Mouse (Mus musculus): ENCODE data around the gene Mbd6. TPM values are rescaled to one million over a fixed set of nuclear protein-coding genes. Genes with fewer than 3 reads are reported as not detected.

The Mbd6 gene
- polyA plus RNA-seq, 1 experiment from 2014 or later: 12.6 TPM

DNA sequence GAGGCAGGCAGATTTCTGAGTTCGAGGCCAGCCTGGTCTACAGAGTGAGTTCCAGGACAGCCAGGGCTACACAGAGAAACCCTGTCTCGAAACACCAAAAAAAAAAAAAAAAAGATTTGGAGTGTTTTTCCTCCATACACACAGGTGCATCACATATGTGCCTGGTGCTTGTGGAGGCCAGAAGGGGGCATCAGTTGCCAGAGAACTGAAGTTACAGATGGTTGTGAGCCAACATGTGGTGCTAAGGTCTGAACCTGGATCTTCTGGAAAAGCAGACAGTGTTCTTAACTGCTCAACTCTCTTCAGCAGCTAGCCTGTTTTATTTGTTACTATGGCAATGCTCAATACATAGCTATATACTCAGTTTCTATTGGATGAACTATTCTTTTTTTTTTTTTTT, 9.1 kb downstream of the Mbd6 start:
- ATAC-seq: no peak
- Histone ChIP-seq H3K4me2 (ENCODE audit: low read length) (no peak overlapping the region), H3K9me3 (replicated peaks; ENCODE audit: control insufficient read depth, low read length, poor library complexity, severe bottlenecking) (no peaks in the 10 kb centered on the region), H3K27me3 (ENCODE audit: control insufficient read depth, insufficient read depth, low read depth, low read length) (no peaks in the 10 kb centered on the region), H3K27ac (ENCODE audit: low read length) (no peak overlapping the region), H3K4me3 (ENCODE audit: low read depth, low read length) (no peak overlapping the region), H3K36me3 (ENCODE audit: control insufficient read depth, insufficient read depth, low read length) (peaks cover 57% of the 10 kb centered on the region), H3K4me1 (ENCODE audit: control insufficient read depth, insufficient read depth, low read length) (no peaks in the 10 kb centered on the region), H3K9ac (ENCODE audit: low read depth, low read length) (no peak overlapping the region)
- whole genome bisulfite sequencing: 82% methylated on average over 2 of the region's 2 CpGs

DNA sequence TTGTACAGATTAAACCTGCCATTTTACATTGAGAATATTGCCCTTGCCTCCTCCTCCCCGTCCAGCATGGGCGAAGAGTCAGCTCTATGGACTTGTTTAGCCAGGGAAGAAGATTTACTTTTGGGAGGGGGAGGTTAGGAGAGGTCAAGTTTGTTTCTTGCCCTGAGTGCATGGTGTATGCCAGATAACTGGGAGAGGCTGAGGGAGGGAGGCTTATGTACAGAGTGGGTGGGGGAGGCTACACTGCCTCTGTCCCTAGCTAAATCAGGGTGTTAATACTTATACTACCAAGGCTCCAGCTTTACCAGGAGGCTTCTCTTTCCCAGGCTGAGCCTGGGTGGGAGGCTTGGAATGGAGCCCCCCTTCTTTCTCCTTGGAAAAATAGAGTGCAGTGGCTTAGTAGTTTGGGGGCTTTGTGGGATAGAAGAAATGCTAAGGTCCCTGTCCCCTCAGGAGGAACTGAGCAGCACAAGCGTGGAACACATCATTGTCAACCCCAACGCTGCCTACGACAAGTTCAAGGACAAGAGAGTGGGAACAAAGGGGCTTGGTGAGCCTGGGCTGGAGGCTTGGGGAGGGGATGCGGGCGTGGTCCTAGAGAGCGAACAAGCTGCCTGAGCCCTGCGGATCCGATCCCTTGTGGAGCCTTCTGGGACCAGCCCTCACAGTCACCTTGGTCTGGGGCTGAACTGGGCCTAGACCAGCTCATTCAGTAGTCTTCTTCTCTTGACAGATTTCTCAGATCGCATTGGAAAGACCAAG, 14.4 kb downstream of the Mbd6 start:
- Histone ChIP-seq H3K36me3 (ENCODE audit: control insufficient read depth, insufficient read depth, low read length) (peaks cover 37% of the 10 kb centered on the region), H3K27ac (ENCODE audit: low read length) (no peak overlapping the region), H3K9ac (ENCODE audit: low read depth, low read length) (no peak overlapping the region), H3K9me3 (replicated peaks; ENCODE audit: control insufficient read depth, low read length, poor library complexity, severe bottlenecking) (no peaks in the 10 kb centered on the region), H3K27me3 (ENCODE audit: control insufficient read depth, insufficient read depth, low read depth, low read length) (no peaks in the 10 kb centered on the region), H3K4me1 (ENCODE audit: control insufficient read depth, insufficient read depth, low read length) (peaks cover under 1% of the 10 kb centered on the region; the same call in 1 of the 2 replicates), H3K4me2 (ENCODE audit: low read length) (no peak overlapping the region), H3K4me3 (ENCODE audit: low read depth, low read length) (no peak overlapping the region)
- WGBS: 92% methylated on average over 11 of the region's 11 CpGs
- no peak for ATAC-seq

DNA sequence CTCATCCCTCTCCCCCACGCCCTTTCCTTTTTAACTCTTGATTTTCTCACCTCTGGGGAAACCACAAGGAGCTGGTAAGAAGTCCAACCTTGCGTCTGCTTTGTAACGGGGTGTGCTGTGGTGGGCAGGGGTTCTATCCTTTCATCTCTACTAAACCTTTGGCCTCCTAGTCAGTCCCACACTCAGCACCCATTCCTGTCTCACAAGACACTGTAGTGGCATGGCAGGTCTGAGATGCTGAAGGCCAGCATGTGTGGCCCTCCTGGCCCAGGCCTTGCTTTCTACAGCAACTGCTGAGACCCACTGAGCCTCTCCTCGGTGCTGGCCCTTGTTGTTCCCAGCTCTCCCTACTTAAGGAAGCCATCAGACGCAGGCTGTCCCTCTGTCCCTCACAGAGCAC, 16.4 kb downstream of the Mbd6 start:
- no peak overlapping the region for H3K27ac ChIP-seq (ENCODE audit: low read length)
- H3K4me1 ChIP-seq (ENCODE audit: control insufficient read depth, insufficient read depth, low read length): peaks cover 15% of the 10 kb centered on the region
- no peak overlapping the region for H3K9ac ChIP-seq (ENCODE audit: low read depth, low read length)
- H3K9me3 ChIP-seq (replicated peaks; ENCODE audit: control insufficient read depth, low read length, poor library complexity, severe bottlenecking): no peaks in the 10 kb centered on the region
- H3K36me3 ChIP-seq (ENCODE audit: control insufficient read depth, insufficient read depth, low read length): peaks cover 23% of the 10 kb centered on the region
- H3K4me3 ChIP-seq (ENCODE audit: low read depth, low read length): no peak overlapping the region
- H3K27me3 ChIP-seq (ENCODE audit: control insufficient read depth, insufficient read depth, low read depth, low read length): no peaks in the 10 kb centered on the region
- 87% methylated on average over 5 of the region's 5 CpGs for WGBS
- ATAC-seq: no peak
- no peak overlapping the region for H3K4me2 ChIP-seq (ENCODE audit: low read length)

DNA sequence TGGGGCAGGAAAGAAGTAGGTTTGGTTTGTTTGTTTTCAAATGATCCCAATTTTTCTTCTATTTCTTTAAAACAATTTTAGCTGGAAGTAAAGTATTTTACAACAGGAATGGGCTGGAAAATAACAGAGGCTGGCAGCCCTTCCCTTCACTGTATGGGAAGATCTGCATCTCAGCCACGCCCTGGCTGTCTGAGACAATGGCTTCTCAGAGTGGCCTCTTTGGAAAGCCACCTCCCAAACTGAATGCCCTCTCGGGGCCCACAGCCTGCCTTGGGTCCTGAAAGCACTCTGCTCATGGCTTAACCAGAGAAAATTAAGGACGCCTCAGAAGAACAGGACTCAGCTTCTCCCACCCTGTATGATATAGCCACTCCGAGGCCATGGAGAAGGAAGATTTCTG, 18.9 kb downstream of the Mbd6 start:
- Histone ChIP-seq H3K27me3 (ENCODE audit: control insufficient read depth, insufficient read depth, low read depth, low read length) (no peaks in the 10 kb centered on the region), H3K4me2 (ENCODE audit: low read length) (no peak overlapping the region), H3K27ac (ENCODE audit: low read length) (no peak overlapping the region), H3K36me3 (ENCODE audit: control insufficient read depth, insufficient read depth, low read length) (peaks cover 7% of the 10 kb centered on the region; the same call in 1 of the 2 replicates), H3K4me1 (ENCODE audit: control insufficient read depth, insufficient read depth, low read length) (peaks cover 20% of the 10 kb centered on the region), H3K9ac (ENCODE audit: low read depth, low read length) (peak overlapping the region; percentile 49; the same call in 1 of the 2 replicates), H3K4me3 (ENCODE audit: low read depth, low read length) (no peak overlapping the region), H3K9me3 (replicated peaks; ENCODE audit: control insufficient read depth, low read length, poor library complexity, severe bottlenecking) (no peaks in the 10 kb centered on the region)
- ATAC-seq: no peak
- WGBS: 66% methylated on average over 4 of the region's 4 CpGs

DNA sequence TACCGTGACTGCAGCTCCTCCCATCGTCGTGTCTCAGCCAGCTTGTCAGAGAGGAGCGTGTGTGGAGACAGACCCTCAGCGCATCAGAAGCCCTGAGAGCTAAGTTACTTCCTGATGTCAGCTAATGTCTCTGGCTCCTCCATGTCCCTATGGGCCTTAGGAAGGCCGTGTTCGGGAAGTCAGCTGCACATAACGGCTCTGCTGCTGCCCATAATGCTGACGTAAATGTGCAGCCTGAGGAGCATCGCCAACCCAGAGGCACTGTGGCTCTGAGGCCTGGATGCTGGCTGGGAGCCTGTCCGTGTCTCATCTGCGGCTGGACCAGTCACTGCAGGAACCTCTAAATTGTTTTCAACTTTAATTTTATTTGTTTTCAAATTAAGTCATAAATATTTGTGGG, 19.8 kb downstream of the Mbd6 start:
- H3K4me1 ChIP-seq (ENCODE audit: control insufficient read depth, insufficient read depth, low read length): peaks cover 20% of the 10 kb centered on the region
- no peak for ATAC-seq
- no peaks in the 10 kb centered on the region for H3K27me3 ChIP-seq (ENCODE audit: control insufficient read depth, insufficient read depth, low read depth, low read length)
- peaks cover 7% of the 10 kb centered on the region; the same call in 1 of the 2 replicates for H3K36me3 ChIP-seq (ENCODE audit: control insufficient read depth, insufficient read depth, low read length)
- H3K4me2 ChIP-seq (ENCODE audit: low read length): no peak overlapping the region
- no peak overlapping the region for H3K27ac ChIP-seq (ENCODE audit: low read length)
- no peak overlapping the region for H3K9ac ChIP-seq (ENCODE audit: low read depth, low read length)
- H3K9me3 ChIP-seq (replicated peaks; ENCODE audit: control insufficient read depth, low read length, poor library complexity, severe bottlenecking): no peaks in the 10 kb centered on the region
- WGBS: 78% methylated on average over 12 of the region's 12 CpGs
- no peak overlapping the region for H3K4me3 ChIP-seq (ENCODE audit: low read depth, low read length)

DNA sequence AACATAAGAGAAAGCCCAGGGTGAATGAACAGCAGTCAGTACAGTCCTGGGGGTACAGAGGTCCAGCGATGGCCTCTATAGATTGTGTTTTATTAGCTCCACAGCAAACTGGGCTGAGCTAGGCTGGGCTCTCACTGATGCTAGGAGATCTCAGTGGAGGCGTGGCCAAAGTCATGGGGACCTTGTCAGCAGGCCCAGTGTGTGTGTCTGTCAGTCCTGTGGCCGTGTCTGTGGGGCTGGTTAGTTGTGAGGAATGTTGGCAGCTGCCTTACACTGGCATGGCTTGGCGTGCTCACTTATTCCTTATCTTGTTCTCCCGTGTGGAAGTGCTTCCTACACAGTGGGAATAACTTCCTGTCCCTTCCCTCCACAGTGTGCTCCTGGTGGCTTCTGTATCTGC, 20.4 kb downstream of the Mbd6 start:
- Histone ChIP-seq H3K9me3 (replicated peaks; ENCODE audit: control insufficient read depth, low read length, poor library complexity, severe bottlenecking) (no peaks in the 10 kb centered on the region), H3K27me3 (ENCODE audit: control insufficient read depth, insufficient read depth, low read depth, low read length) (no peaks in the 10 kb centered on the region), H3K4me1 (ENCODE audit: control insufficient read depth, insufficient read depth, low read length) (peaks cover 24% of the 10 kb centered on the region), H3K27ac (ENCODE audit: low read length) (no peak overlapping the region), H3K4me2 (ENCODE audit: low read length) (no peak overlapping the region), H3K9ac (ENCODE audit: low read depth, low read length) (no peak overlapping the region), H3K4me3 (ENCODE audit: low read depth, low read length) (no peak overlapping the region), H3K36me3 (ENCODE audit: control insufficient read depth, insufficient read depth, low read length) (peaks cover 5% of the 10 kb centered on the region; the same call in 1 of the 2 replicates)
- ATAC-seq: no peak
- 83% methylated on average over 5 of the region's 5 CpGs for WGBS

DNA sequence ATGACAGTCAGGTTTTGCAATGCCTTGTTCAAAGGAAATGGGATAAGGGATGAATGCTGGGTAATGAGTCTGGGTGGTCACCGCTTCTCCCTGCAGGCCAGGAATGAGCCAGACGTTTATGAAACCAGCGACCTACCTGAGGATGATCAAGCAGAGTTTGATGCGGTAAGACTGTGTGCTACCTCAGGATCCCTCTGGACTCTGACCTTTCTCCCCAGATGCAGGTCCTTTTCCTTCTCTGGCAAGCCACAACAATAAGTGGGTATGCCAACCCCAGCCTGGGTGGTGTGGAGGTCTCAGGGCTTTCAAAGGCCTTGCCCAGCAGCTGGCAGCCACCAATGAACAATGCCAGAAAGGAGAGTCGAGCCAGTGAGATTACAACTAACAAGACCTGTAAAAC, 21.5 kb downstream of the Mbd6 start:
- Histone ChIP-seq H3K4me3 (ENCODE audit: low read depth, low read length) (peak overlapping the region; percentile 99), H3K36me3 (ENCODE audit: control insufficient read depth, insufficient read depth, low read length) (peaks cover 4% of the 10 kb centered on the region; the same call in 1 of the 2 replicates), H3K4me2 (ENCODE audit: low read length) (peak overlapping the region; percentile 89), H3K27me3 (ENCODE audit: control insufficient read depth, insufficient read depth, low read depth, low read length) (no peaks in the 10 kb centered on the region), H3K9me3 (replicated peaks; ENCODE audit: control insufficient read depth, low read length, poor library complexity, severe bottlenecking) (no peaks in the 10 kb centered on the region), H3K27ac (ENCODE audit: low read length) (peak overlapping the region; percentile 94; the same call in 1 of the 2 replicates), H3K4me1 (ENCODE audit: control insufficient read depth, insufficient read depth, low read length) (peaks cover 26% of the 10 kb centered on the region), H3K9ac (ENCODE audit: low read depth, low read length) (peak overlapping the region; percentile 100)
- ATAC-seq: no peak
- WGBS: 69% methylated on average over 5 of the region's 5 CpGs

DNA sequence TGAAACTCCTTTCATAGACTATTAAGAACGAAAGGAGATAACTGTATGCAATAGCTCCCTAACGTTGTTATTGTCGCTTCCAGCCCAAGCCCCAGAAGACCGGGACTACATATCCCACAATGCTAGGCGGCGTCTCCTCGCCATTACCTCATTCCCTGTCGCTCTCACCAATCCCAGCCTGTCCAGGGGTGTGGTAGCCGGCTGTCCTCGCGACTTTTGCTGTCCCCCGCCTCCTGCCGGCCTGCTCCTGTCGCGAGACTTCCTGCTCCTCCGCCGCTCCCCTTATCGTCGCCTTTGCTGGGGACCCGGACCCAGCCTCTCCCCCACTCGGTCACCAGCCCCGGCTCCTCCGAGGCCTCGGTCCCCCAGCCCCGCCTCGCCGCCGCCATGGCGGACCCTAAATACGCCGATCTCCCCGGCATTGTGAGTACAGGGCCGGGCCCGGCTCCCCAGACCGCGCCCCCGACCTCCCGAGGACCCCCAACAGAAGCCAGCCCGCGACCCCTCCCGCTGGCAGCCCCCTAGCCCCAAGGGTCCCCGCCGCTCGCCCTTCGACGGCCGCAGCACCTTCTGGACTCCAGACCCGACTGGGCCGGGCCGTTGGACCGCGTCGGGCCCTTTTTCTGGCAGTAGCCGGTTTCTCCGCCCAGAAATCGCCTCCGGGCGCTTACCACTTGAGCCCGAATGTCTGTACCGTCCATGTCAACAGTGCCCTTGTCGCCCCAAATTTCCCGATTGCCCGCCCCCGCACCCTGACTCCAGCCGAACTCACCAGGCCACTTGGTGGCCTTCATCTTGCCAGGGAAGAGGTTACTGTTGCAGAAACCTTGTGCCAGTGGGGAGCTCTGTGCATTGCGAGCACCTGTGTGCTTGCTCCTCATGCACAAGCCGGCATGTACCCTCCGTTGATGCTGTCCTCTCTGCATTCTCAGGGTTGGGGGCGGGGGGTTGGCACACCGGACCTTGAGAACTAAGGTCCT, 22.4 kb downstream of the Mbd6 start, which contains the start of gene Dctn2:
Gene Dctn2 (plus strand): TSS at position 257 of the 980 bp plus-strand sequence.
- under 1% methylated on average over 70 of the region's 70 CpGs for WGBS
- H3K27me3 ChIP-seq (ENCODE audit: control insufficient read depth, insufficient read depth, low read depth, low read length): no peaks in the 10 kb centered on the region
- H3K9me3 ChIP-seq (replicated peaks; ENCODE audit: control insufficient read depth, low read length, poor library complexity, severe bottlenecking): no peaks in the 10 kb centered on the region
- ATAC-seq: peak; percentile 94
- H3K4me2 ChIP-seq (ENCODE audit: low read length): peak within 1 kb of the TSS; percentile 89
- H3K4me3 ChIP-seq (ENCODE audit: low read depth, low read length): peak within 1 kb of the TSS; percentile 99
- H3K9ac ChIP-seq (ENCODE audit: low read depth, low read length): peak within 1 kb of the TSS; percentile 100
- H3K4me1 ChIP-seq (ENCODE audit: control insufficient read depth, insufficient read depth, low read length): peaks cover 28% of the 10 kb centered on the region
- H3K27ac ChIP-seq (ENCODE audit: low read length): peak within 1 kb of the TSS; percentile 94
- 0 out of 2 replicates have a peak, but pooled peaks cover 2% of the 10 kb centered on the region for H3K36me3 ChIP-seq (ENCODE audit: control insufficient read depth, insufficient read depth, low read length)

Data from midbrain, embryonic 16.5 days (tissue).